Mouse (Mus musculus): ENCODE data around the gene Fgfr4.

GRCm38 (mm10) chr13:55205448-55206205, 53.2 kb downstream of the Fgfr4 start:
- TF ChIP-seq POLR2A (IDR thresholded peaks at IDR 0.05; ENCODE audit: extremely low read depth, insufficient read depth, low read length), result no peak
- TF ChIP-seq CTCF (IDR thresholded peaks at IDR 0.05; ENCODE audit: extremely low read depth, insufficient read depth, low read length), result no peak

Data from cortical plate, adult 2 months (tissue).